Mouse (Mus musculus): ENCODE measurements around the gene Stam2.

Gene Stam2

DNA sequence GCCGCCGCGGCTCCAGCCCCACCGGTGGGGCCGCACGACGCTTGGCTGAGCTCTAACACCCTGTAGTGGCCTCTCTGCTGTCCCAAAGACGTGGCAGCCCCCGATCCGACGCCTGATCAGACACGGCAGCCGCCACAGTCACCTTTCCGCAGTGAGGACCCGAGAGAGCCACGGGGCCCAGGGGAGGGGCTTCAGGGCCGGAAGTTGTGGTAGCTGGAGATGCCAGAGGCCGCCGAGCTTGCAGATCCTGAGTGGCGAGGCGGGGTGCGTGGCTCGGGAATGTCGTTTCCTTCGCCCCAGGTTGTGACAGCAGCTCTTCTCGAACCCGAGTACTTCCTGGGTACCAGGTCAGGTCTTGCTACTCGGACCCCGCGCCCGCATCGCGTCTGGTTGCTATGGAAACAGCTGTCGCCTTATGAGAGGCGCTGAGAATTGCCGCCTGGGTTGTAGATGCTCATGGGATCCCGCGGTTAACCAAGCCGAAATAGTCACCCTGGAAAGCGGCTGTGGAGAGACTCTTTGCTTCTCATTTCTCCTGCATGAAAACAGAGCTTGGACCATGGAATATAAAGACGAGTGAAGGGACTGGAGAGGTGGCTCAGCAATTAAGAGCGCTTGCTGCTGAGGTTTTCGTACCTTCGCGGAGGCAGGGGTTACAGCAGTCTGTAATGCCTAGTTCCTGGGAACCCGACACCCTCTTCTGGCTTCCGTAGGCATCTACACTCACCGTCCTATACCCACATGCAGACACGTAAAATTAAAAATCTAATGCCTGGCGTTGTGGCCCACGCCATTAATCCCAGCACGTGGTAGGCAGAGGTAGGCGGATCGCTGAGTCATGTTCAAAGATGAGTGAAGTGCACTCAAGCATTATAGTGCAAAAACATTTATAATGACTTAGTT, at the start of gene Stam2:
Stam2 (minus strand) TSS at position 26 of the 903 bp plus-strand sequence.
- DNase-seq: peak; percentile 92

DNA sequence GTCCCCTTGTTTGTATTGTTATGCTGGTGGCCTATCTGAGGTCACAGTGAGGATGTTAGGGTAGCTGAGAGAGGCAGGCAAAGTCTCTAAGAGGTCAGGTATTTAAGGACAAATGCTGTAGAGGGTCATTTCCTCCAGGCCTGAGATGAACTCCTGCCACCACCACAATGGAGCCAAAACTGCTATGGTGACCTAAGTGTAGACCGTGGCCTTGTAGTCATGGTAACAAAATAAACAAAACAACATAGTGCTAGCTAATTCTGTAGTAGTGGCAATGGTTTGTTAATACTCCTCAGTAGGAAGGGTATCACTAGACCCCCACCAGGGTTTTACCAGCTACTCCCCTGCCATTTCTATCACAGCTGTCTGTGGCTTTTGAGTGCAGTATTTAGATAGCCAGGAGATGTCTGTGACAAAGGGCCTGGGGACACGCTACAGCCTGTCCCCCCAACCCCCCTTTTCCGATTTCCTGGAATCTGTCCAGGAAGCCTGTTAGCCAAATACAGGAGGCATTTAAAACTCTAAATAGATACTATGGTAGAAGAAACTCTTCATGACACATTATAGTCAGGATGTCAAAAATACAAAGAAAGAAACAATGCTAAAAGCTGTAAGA, 43.1 kb upstream of the Stam2 start:
- DNase-seq: no peak

DNA sequence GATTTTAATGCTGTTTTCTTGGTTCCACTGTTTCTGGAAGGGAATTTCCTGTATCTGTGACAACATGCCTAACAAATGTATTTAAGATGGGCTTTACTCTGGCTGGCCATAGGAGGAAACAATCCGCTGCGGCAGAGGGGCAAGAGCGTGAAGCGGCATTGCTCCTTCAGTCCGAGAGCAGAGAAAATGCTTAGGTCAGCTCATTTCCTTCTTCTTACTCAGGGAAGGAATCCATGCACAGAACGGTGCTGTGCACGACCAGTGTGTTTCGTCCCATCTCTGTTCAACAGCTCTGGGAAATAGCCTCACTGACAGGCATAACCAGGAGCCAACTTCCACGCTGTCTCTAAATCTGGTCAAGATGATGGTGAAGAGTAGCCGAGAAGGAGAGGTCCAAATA, 37.9 kb upstream of the Stam2 start:
- DNase-seq: no peak

DNA sequence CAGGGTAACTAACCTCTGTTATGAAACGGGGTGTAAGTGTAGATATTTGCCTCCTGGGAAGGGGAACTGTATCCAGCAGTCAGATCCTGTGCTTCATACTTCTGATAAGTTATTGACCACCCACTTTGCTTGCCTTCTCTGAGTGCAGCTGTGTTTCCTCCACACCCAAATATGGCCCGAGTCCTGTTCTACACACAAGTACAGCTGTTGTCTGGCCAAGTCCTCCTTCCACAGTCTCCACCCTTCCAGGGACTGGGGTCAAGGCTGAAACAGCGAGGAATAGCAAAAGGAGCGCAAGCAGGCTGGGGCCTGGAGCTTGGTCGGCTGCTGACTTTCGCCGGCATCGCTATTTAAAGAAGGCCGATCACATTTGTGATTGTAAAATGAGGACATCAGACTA, 37.3 kb upstream of the Stam2 start:
- no peak for DNase-seq

DNA sequence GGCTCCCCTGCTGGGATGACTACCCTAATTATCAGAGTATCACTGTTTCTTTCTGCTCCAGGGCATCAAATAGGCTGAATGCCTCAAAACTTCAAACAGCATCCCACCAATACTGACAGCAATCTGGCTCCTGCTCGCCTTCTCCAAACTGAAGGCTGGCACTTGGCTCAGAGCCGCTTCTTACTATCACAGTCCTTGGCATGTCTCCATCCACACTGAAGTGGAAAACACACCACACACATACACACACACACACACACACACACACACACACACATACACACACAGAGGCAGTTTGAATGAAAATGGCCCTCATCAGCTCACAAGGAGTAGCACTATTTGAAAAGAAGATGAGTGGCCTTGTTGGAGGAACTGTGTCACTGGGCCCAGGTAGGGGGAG, 35.8 kb upstream of the Stam2 start:
- no peak for DNase-seq

DNA sequence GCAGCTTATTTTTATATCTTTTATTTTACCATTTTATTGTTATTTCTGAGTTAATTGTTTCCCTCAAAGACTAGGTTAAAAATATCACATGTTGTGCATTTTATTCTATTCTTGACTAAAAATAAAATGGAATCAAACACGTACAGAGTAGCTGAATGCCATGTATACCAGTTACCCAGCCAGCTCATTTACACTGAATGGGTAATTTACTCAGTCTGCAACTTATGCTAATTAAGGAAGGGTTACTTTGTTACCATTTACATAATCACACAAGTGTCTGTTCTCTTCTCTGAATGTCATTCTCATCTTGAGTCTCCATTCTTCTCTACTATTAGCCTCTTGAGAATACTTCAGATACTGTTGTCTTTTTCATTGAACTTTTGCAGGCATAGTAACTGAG, 32.3 kb upstream of the Stam2 start:
- DNase-seq: no peak

DNA sequence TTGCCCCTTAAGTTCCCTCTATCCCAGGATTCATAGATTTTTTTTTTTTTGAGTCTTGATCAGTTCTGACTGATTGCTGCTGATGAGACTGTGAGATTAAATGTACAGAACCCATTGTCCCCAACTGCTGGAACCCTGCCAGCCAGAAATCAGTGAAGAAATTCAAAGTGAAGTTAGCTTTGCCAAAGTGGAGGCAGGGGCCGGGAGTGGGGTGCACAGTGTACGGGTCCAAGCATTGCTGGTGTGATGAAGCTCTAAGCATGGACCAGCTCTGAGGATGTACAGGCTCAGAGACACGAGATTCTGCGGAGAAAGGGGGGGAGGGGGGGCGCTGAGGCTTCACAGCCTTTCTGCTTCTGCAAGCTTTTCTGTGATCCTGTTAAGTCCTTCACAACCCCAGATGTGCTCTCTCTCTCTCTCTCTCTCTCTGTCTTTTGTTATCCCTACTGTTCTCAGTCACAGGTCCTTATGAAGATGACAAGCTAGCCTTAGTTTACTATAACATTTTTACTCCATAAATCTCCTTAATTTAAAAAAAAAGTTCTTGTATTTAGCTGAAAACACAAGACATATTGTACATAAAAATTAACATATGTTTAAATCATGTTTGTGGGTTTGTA, 30.8 kb upstream of the Stam2 start:
- no peak for DNase-seq

DNA sequence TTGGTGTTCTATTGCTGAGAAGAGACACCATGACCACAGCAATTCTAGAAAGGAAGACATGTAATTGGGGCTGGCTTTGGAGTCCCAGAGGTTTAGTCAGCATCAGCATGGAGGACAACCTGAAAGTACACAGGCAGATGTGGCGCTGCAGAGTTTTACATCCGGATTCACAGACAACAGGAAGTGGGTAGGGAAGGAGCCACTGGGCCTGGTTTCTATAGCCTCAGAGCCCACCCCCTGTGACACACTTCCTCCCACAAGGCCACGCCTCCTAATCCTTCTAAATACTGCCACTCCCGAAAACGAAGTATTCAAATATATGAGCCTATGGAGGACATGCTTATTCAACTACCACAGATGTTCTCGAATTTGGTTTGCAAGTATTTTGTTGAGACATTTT, 23.0 kb upstream of the Stam2 start:
- DNase-seq: no peak

DNA sequence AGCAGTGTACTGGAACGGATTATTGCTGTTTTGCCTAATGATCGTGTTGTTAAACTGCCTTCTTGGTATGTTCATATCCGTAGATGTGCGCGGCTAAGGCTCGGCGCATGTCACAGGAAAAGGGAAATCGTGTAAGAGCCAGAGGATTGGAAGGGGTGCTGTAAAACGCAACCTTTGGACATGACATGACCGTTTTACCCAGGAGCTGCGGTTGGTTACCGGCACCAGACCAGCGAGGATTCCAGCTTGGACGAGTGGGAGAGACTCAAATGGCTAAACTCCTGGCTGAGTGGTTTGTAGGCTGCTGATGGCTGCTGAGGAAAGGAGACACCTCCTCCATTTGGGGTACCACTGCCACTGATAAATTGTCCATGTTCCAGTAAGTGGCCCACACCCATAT, 21.8 kb upstream of the Stam2 start:
- DNase-seq: no peak

DNA sequence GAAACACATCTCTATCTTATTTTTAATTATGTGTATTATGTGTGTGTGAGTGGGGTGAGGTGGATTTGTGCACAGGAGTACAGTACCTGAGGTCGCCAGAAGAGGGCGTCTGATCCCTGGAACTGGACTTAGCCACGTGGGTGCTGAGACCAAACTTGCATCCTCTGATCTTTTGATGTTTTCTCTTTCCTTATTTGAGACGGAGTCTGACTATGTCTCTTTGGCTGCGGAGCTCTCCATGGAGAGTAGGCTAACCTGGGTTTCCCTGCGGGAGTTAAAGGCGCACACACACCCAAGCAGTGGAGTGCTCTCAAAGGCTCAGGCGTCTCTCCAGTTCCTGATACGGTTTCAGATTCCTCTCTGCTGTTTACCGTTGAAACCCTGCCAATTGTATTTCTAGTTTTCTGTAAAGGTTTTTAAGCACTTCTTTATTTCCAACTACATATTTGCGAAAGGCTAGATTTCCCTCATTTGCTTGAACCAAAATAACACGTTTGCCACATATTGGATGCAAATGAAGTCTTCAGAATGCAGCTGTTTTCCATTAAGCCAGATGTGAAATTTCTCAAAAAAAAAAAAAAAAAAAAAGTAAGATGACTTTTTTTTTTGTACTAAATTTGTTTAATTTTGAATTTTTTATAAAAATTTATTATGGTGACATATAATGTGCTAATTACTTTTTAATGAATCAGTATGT, 21.1 kb upstream of the Stam2 start:
- peak; percentile 93 for DNase-seq

DNA sequence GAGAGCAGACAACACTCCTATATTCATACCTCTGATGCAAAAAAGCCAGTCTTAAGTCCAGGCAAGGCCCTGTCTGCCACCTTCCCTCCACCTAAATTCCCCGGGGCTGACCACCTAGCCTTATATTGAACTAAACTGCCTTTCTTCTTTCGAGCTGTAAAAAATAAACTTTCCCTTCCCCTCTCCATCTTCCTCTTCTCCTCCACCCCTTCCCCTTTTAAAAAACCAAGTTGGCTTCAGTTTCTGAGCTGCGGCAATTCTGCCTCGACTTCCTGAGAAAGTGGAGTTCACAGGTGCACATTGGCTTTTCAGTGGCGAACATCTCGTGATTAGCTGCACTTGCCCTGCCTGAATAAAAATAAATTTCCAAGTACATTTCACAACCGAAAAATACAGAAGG, 20.4 kb upstream of the Stam2 start:
- no peak for DNase-seq

DNA sequence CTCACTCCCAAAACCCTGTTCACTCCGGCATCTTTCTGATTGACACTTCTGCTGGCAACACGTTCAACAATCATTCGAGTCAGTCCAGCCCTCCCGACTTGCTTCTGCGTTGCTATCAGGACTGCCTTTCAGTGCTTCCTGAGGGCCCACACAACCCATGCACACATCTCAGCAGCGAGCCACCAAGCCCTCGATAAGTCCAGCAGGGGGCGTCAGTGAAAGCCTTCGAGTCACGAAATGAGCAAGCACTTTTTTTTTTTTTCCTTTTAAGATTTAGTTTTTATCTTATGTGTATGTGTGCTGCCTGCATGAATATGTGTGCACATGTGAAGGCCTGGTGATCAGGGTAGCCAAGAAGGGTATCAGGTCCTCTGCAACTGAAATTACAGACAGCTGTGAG, 16.5 kb upstream of the Stam2 start:
- DNase-seq: peak; percentile 83

DNA sequence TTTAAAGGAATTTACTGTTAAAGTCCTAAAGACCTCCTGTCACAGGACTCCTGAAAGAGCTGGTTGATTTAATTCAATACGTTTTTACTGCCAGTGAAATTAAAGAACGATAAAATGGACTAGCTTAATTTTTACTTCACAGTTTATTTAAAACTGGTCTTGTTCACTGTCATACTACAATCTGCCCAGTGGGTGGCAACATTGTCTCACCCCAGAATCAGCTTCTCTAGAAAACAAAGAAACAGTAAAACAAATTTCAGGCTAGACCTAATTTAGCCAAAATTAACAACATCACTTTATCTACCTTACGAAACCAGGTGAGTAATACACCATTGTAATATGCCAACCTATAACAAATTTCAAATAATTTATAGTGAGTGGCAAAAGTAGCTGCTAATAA, 14.6 kb upstream of the Stam2 start:
- DNase-seq: peak; percentile 39

DNA sequence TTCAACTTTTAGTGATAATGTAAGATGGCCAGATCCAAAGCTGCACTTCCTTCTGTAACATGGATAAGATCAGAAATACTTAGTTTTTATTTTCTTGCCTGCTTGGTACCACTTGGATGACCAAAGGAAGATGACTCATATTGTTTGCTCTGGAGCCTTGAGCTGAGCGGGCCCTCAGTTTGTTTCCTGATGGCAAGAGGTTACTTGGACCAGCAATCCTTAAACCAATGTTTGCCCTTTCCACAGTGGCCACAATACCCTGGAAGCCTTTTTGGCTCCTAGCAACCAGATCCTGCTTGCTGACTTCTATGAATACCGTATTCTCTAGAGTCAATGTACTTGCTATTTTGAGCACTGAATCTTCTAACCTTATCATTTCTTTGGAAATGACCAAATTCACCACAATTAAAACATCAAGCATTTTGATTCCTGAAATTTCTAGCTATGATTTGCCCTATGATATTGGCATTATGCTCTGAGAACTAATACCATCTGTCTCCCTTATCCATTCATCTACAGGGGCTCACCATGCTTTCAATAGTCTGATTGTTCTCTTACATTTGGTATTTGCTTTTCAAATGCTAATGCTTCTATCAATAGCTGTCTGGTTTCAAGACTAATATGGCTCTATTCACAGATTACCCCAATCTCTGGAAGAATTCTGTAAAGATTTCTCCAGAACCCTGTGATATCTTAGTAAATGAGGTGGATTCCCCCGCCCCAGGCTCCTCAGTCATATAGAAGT, 11.7 kb upstream of the Stam2 start:
- no peak for DNase-seq

DNA sequence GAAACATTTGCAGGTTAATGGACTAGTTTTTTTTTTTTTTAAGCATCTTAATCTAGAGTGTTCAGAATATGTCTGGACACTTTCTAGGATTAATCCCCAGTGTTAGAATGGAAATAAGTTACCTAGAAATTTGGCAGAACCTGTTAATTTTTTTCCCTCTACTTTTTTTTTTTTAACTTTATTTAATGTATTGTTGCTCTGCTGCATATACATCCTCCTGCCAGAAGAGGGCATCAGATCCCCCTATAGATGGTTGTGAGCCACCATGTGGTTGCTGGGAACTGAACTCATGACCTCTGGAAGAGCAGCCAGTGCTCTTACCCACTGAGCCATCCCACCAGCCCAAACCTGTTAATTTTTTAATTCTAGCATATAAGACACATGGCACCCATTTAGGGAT, 2.0 kb upstream of the Stam2 start:
- DNase-seq: no peak

DNA sequence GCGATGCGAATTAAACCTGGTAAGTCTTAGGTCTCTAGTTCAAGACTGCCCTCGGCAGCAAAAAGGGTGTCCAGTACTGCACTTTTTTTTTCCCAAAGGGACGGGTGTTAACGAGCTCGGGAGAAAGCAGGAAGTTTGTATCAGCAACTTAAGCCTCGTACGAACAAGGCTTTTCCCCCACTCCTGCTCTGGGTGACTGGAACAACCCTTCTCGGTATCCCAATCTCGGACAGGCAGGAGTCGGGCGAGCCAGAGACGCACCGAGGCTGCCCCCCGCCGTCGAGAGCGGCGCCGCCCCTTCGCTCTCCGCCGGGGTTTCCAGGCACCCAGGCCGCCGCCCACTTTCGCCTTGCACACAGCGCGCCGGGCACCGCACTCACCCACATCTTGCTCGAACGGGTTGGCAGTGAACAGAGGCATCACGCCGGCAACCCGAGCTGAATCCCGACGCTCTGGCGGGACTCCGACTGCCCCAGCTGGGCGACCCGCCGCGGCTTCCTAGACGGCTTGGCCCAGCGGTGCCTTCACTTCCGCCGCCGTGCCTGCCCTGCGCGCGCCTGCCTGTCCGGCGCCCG, 313 bp downstream of the Stam2 start:
- no peak for DNase-seq

DNA sequence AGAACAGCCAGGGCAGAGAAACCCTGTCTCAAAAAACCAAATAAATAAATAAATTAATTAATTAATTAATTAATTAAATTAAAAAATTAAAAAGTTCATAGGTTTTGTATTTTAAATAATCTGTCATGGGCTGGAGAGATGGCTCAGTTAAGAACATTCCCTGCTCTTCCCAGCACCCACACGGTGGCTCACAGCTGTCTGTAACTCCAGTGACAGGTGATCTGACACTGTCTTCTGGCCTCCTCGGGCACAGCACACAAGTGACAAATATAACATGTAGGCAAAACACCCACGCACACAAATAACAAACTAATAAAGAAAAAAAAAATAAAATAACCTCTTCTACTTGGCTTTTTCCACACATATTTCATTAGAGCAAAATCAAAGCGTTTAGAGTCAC, 1.5 kb downstream of the Stam2 start:
- no peak for DNase-seq

DNA sequence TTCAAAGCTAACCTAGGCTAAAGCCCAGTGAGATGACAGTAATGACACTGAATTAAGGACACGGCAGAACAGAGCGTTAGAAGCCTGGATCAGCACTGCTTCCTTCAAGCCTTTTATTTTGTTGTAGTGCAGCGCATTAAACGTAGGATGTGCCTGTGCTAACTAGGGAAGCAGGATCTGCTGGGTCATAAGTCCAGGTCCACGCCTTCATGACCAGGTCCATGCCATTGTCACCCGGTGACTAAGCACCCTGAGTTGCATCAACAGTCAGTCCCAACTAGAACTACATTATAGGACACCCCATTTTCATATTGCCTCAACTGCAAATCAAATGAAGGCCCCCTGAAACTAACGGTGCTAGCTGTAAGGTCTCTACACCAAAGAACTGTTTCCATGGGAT, 7.6 kb downstream of the Stam2 start:
- no peak for DNase-seq

DNA sequence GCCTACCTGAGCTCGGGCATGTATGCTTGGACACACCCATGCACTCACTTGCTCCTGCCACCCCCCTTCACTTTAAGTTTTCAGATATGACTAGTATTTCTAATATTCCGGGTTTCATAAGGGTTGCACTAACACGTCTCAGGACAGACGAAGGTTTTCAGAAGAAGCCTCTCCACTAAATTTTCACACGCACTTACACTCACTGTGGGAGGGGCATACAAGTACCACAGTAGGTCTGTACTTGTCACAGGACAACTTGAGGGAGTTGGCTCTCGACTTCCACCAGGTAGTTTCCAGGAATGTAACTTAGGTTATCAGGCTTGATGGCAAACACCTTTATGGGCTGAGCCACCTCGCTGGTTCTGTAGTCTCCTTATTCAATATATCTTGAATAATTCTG, 8.4 kb downstream of the Stam2 start:
- no peak for DNase-seq

DNA sequence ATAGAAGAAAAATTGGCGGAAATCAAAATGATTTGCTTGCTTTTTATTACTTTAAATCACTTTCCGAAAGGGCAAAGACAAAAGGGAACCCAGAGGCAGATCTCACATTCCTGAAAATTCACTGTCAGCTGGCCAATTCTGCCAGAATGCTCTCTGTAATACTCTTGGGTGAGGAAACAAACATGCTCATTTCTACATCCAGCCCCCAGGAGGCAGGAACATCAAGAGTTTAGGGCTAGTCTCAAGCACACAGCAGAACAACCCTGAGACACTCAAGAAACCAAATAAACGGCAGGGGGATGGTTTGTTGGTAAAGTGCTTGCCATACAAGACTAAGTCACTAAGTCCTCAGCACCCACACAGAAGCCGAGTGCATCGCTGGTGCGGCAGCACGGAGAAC, 9.5 kb downstream of the Stam2 start:
- no peak for DNase-seq

DNA sequence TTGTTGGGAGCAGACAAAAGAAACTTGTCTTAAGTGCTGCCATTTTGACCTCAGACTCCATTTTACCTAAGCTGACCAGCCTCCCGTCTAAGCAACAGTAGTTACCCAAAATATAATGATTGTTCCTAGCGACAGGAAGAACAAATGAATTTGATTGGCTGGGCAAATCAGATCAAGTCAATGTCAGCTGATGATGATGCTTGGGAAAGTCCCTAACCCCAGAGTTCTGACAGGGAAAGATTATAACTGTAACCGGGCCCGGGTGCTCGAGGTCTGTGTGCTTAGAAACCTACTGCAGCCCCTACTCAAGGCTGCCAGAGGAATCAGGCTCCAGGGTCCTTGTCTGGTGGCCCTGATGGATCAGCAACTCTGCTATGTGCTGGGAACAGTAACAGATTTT, 10.1 kb downstream of the Stam2 start:
- no peak for DNase-seq

DNA sequence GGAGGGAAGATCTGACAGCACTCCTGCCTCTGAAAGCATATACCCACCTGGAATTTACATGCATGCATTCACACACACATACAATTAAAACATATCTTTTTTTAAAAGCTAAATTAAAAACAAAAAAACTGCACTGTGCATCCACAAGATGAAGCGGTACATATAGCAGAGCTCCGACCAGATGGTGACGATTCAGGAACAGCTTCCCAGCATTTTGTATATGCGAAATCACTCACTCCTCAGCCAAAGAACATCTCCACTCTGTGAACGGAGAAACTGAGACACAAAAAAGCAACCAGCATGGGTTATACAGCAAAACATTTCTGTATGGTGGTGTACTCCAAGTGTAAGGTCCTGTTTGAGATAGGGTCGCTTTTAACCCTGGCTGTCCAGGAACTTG, 11.2 kb downstream of the Stam2 start:
- DNase-seq: no peak
